Mouse (Mus musculus) forebrain, embryonic 12.5 days (tissue): ENCODE data around the gene Gm45808. TPM values are rescaled to one million over a fixed set of nuclear protein-coding genes. Genes with fewer than 3 reads are reported as not detected.
A peak's percentile ranks its signal among the peaks of the same experiment; 100 is the strongest.

Experiments
- ATAC-seq: fragments of 200-750 bp; cut with Nextera tagmentation; 2 replicates; pipeline ENCODE4 v1.8.0; 2017; ENCODE audit warnings: moderate TSS enrichment; ENCODE audit not compliant: low FRiP score
- H3K27ac ChIP-seq: fragments of 300-500 bp; sonication (generic); 2 replicates; pipeline ENCODE4 v1.5.1; 2016; ENCODE audit warnings: mild to moderate bottlenecking
- H3K27me3 ChIP-seq: fragments of 300-500 bp; sonication (generic); 2 replicates; pipeline ENCODE4 v1.6.1; 2016; ENCODE audit warnings: mild to moderate bottlenecking
- H3K36me3 ChIP-seq: fragments of 300-500 bp; sonication (generic); replicated peaks from 2 replicates; pipeline ENCODE4 v1.6.1; 2016; ENCODE audit warnings: mild to moderate bottlenecking
- H3K4me1 ChIP-seq: fragments of 300-500 bp; sonication (generic); 2 replicates; pipeline ENCODE4 v1.6.1; 2016
- H3K4me2 ChIP-seq: fragments of 300-500 bp; sonication (generic); 2 replicates; pipeline ENCODE4 v1.6.1; 2016; ENCODE audit warnings: mild to moderate bottlenecking, moderate library complexity
- H3K4me3 ChIP-seq: fragments of 300-500 bp; sonication (generic); replicated peaks from 2 replicates; pipeline ENCODE4 v1.5.1; 2016; ENCODE audit warnings: mild to moderate bottlenecking
- H3K9ac ChIP-seq: fragments of 300-500 bp; sonication (generic); 2 replicates; pipeline ENCODE4 v1.6.1; 2016; ENCODE audit warnings: mild to moderate bottlenecking
- H3K9me3 ChIP-seq: fragments of 300-500 bp; sonication (generic); 2 replicates; pipeline ENCODE4 v1.6.1; 2016
- WGBS: fragments of 180-500 bp; shearing (Covaris S2); methylation state at CpG from one replicate; pipeline ENCODE4 v1.1.7; 2016; 5-methylcytosine and 5-hydroxymethylcytosine counted together
- microRNA-seq: library from miRNA; unstranded; fragments of <30 nt; microRNA quantifications from one replicate; pipeline ENCODE4, GENCODE M21; 2017
- polyA plus RNA-seq: library from polyadenylated mRNA; unstranded; fragments of >200 nt; fragmentation: Nextera tagmentation; extraction: Ambion mirVana; gene quantifications from 2 replicates; pipeline ENCODE4 v1.2.1, GENCODE M21; 2016

Gm45808 gene
- polyA plus RNA-seq, 1 experiment from 2014 or later = not detected

DNA sequence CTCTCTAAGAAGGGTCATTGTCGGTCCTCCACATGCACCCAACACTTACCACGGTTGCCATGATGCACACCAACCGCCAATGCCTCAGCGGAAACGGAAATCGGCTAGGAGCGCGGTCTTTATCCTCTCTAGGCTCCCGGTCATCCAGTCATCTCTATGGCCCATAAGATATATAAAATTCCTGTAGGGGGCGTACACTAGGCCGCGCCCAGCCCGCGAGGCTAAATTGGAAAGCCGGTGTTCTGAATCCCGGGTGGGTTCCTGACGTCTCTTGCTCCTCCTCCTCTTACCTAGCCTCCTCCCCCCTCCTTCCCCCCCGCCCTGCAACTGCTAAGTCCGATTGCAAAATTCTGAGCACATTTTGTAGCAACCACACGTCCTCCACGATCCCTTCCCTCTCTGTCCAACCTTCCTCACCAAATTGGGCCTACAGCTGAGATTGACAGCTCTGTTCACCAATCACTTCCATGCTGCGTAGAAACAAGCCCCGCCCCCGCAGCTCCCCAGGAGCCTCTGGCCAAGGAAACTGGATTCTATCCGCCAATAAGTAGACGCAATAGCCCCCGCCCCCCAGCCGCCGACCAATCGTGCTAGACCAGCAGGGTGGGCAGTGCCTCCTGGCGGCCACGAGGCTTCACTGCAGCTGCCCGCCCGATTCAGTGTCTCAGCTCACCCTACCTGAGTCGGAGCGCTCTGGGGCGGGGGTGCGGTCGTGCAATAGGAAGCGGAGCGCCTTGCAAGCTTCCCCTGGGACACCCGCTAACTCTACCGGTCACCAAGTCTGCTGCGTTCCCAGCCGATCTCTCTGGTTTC lies 52.2 kb downstream of the Gm45808 start, which contains the start of gene Gys1:
Gys1 (plus strand) TSS at position 642 of the 813 bp plus-strand sequence.
- ATAC-seq = peak; percentile 98
- Histone ChIP-seq H3K9ac (peak within 1 kb of the TSS; percentile 88), H3K27ac (peak within 1 kb of the TSS; percentile 93), H3K36me3 (peaks cover 29% of the 10 kb centered on the region), H3K4me2 (peak within 1 kb of the TSS; percentile 96), H3K4me3 (peak within 1 kb of the TSS; percentile 76), H3K27me3 (0 out of 2 replicates have a peak, but pooled peaks cover 4% of the 10 kb centered on the region), H3K9me3 (no peaks in the 10 kb centered on the region), H3K4me1 (peaks cover 45% of the 10 kb centered on the region)
- whole genome bisulfite sequencing = under 1% methylated on average over 45 of the region's 45 CpGs

DNA sequence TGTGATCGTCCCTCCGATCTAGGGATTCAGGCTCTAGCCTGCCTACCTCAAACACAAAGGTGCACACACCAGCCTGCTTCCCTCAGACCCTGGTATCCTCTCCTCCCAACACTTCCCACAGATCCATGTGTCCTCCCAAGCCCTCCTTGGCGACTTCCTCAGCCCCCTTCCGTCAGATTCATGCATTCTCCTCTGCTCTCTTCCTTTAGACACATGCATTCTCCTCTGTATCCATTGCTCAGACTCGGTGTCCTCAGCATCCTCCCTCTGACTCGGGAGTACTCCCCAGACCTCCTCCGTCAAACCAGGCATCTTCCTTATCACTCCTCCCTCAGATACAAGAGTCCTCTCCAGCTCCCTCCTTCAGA lies 52.8 kb downstream of the Gm45808 start:
- Histone ChIP-seq H3K9ac (peak overlapping the region; percentile 88), H3K4me1 (peaks cover 45% of the 10 kb centered on the region), H3K4me2 (peak overlapping the region; percentile 96), H3K27me3 (0 out of 2 replicates have a peak, but pooled peaks cover 4% of the 10 kb centered on the region), H3K4me3 (peak overlapping the region; percentile 76), H3K36me3 (peaks cover 35% of the 10 kb centered on the region), H3K27ac (peak overlapping the region; percentile 93), H3K9me3 (no peaks in the 10 kb centered on the region)
- ATAC-seq = no peak
- 3% methylated on average over 7 of the region's 7 CpGs for WGBS

DNA sequence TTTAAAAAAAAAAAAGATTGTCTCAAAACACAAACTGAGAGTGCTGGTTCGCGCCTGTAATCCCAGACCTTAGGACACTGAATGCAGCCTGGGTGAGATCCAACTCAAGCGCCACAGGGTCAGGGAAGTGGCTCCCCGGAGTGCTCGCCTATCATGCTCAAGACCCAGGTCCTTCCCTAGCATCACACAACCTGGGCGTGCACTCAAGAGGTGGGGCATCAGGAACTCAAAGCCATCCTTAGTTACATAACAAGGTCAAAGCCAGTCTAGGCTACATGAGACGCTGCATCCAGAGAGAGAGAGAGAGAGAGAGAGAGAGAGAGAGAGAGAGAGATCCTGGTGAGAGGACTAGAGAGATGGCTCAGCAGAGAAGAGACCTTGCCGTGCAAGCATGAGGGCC lies 60.1 kb downstream of the Gm45808 start:
- 91% methylated on average over 8 of the region's 8 CpGs for WGBS
- H3K9me3 ChIP-seq = no peaks in the 10 kb centered on the region
- H3K36me3 ChIP-seq = peaks cover 94% of the 10 kb centered on the region
- H3K4me2 ChIP-seq = no peak overlapping the region
- ATAC-seq = no peak
- no peak overlapping the region for H3K9ac ChIP-seq
- H3K4me3 ChIP-seq = no peak overlapping the region
- H3K27me3 ChIP-seq = peaks cover under 1% of the 10 kb centered on the region; the same call in 1 of the 2 replicates
- H3K27ac ChIP-seq = no peak overlapping the region
- H3K4me1 ChIP-seq = no peaks in the 10 kb centered on the region

DNA sequence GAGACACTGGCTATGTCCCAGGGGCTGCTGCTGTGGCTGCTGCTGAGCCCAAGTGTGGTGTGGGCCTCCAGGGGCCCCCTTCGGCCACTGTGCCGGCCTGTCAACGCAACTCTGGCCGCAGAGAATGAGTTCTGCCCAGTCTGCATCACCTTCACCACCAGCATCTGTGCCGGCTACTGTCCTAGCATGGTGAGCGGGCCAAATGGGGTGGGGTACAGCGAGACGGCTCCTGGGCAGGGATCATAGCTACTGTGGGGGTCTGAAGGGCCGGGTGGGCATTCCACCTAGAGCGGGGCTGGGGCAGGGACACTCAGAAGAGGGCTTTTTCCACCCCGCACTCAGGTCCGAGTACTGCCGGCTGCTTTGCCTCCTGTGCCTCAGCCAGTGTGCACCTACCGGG lies 65.4 kb downstream of the Gm45808 start:
- Histone ChIP-seq H3K36me3 (peaks cover 53% of the 10 kb centered on the region), H3K4me3 (no peak overlapping the region), H3K9ac (no peak overlapping the region), H3K9me3 (no peaks in the 10 kb centered on the region), H3K4me1 (peaks cover 4% of the 10 kb centered on the region; the same call in 1 of the 2 replicates), H3K4me2 (no peak overlapping the region), H3K27ac (no peak overlapping the region), H3K27me3 (peaks cover 54% of the 10 kb centered on the region)
- no peak for ATAC-seq
- WGBS = 89% methylated on average over 14 of the region's 14 CpGs

DNA sequence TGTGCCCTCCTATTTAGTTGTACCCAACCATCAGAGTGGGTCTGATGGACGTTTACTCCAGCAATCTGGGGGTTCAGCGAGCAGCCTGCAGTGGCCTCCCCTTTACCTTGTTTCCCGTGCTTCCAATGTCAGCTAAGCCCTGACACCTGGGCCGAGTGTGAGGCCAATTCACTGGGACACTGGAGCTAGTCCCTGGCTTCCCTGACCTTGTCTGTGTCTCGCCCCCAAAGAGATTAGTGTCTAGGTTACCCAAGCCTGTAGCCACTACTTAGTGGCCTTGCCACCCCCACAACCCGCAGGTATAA lies 66.0 kb downstream of the Gm45808 start, which contains the start of gene Lhb:
Lhb (plus strand) TSS at position 206 of the 305 bp plus-strand sequence.
- peaks cover 60% of the 10 kb centered on the region for H3K27me3 ChIP-seq
- no peak within 1 kb of the TSS for H3K4me3 ChIP-seq
- no peak within 1 kb of the TSS for H3K9ac ChIP-seq
- no peak for ATAC-seq
- no peak within 1 kb of the TSS for H3K4me2 ChIP-seq
- peaks cover 4% of the 10 kb centered on the region for H3K4me1 ChIP-seq
- no peaks in the 10 kb centered on the region for H3K9me3 ChIP-seq
- H3K36me3 ChIP-seq = peaks cover 51% of the 10 kb centered on the region
- 58% methylated on average over 6 of the region's 6 CpGs for WGBS
- no peak within 1 kb of the TSS for H3K27ac ChIP-seq

DNA sequence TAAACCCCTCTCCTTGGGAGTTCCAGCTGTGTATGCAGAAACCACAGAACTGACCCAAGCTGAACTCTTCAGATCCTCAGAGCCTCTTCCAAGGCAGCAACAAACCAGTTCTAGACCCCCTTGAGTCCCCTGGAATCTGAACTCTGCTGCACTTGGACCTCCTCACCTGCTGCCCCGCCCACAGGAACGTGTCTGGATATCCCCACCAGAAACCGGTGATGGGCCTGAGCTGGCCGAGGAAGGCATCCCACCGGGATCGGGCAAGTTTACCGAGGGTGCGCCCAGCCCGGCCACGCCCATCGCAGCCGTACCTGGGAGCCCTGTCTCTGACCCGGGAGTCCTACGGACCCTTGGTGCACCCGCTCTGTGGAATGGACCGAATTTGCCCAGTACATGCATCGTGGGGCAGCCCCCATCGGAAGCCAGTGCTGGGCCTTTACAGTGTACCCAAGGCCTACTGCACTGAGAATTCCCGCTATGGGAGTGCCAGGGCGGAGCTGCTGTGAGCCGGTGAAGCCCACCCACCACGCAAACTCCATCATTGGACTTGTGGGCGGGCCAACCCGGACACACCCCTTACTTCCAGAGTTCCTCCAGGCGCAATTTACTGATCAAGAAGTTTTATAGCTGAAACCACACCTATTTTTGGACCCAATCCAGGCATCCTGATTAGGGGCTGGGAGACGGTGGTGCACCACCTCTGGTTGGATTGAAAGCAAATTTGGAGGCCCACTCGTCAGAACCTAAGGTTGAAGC lies 66.6 kb downstream of the Gm45808 start:
- ATAC-seq = no peak
- H3K4me1 ChIP-seq = peaks cover 4% of the 10 kb centered on the region
- H3K36me3 ChIP-seq = peaks cover 46% of the 10 kb centered on the region
- peaks cover 66% of the 10 kb centered on the region for H3K27me3 ChIP-seq
- no peaks in the 10 kb centered on the region for H3K9me3 ChIP-seq
- H3K4me3 ChIP-seq = no peak overlapping the region
- no peak overlapping the region for H3K4me2 ChIP-seq
- no peak overlapping the region for H3K27ac ChIP-seq
- 16% methylated on average over 27 of the region's 27 CpGs for WGBS
- H3K9ac ChIP-seq = no peak overlapping the region

DNA sequence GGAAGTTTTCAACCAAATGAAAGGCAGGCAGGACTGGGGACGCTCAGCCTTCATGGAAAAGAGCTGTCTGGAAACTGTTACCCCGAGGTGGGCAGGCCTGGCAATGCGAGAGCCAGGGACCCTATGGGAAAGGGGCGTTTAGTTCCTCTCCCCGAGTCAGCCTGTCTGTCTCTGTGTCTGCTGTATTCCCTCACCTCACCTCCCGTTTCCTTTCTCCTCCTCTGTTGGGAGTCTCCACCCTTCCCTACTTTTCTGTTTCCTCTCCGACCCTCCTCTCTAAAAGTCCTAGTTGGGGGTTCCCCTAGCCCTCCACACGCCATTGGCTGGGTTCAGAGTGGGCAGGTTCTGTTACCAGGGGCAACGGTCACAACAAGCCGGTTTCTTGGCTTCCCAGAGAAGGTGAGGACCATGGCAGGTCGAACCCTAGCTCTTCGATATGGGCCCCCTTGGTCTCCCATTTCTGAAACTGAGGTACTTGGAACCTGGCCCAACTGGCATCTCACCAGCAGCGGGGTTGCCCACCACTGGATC lies 68.6 kb downstream of the Gm45808 start:
- peaks cover 18% of the 10 kb centered on the region for H3K4me1 ChIP-seq
- H3K27ac ChIP-seq = no peak overlapping the region
- H3K27me3 ChIP-seq = peaks cover 86% of the 10 kb centered on the region
- H3K36me3 ChIP-seq = peaks cover 26% of the 10 kb centered on the region
- no peaks in the 10 kb centered on the region for H3K9me3 ChIP-seq
- no peak for ATAC-seq
- no peak overlapping the region for H3K4me2 ChIP-seq
- H3K4me3 ChIP-seq = no peak overlapping the region
- no peak overlapping the region for H3K9ac ChIP-seq
- 9% methylated on average over 13 of the region's 13 CpGs for WGBS

Small RNA genes lying within 50 kb of the gene (microRNA-seq; reads per million reads assigned to microRNA genes)
- gene Gm22133 = not detected

Other genes with a start within 250 kb of the Gm45808 start
- gene Cd37, start 247.7 kb downstream of the Gm45808 start, polyA plus RNA-seq = 1.2 and 1.3 TPM in 2 replicates
- 0.09 and 0.20 TPM in 2 replicates for gene Slc6a16, start 245.7 kb downstream of the Gm45808 start, polyA plus RNA-seq
- gene Slc6a21, start 209.3 kb downstream of the Gm45808 start, polyA plus RNA-seq = not detected in 2 replicates
- 4.6 and 6.6 TPM in 2 replicates for gene Trpm4, start 153.0 kb downstream of the Gm45808 start, polyA plus RNA-seq
- gene Hrc, start 151.5 kb downstream of the Gm45808 start, polyA plus RNA-seq = 0.13 and 0.20 TPM in 2 replicates
- 12.6 and 14.9 TPM in 2 replicates for gene Ppfia3, start 119.8 kb downstream of the Gm45808 start, polyA plus RNA-seq
- gene Lin7b, start 116.2 kb downstream of the Gm45808 start, polyA plus RNA-seq = 3.1 TPM in 2 replicates
- gene Snrnp70, start 91.1 kb downstream of the Gm45808 start, polyA plus RNA-seq = 313 and 314 TPM in 2 replicates
- not detected in 2 replicates for gene Kcna7, start 81.2 kb downstream of the Gm45808 start, polyA plus RNA-seq
- 0.32 and 0.65 TPM in 2 replicates for gene Ntf5, start 73.1 kb downstream of the Gm45808 start, polyA plus RNA-seq
- 0.50 TPM in 1 of 2 replicates, not detected in the other for gene Lhb, start 66.0 kb downstream of the Gm45808 start, polyA plus RNA-seq
- gene Gys1, start 52.0 kb downstream of the Gm45808 start, polyA plus RNA-seq = 28.7 and 30.7 TPM in 2 replicates
- 167 and 175 TPM in 2 replicates for gene Ruvbl2, start 48.7 kb downstream of the Gm45808 start, polyA plus RNA-seq
- gene Ftl1, start 26.9 kb downstream of the Gm45808 start, polyA plus RNA-seq = 5,523 and 5,537 TPM in 2 replicates
- gene Bax, start 19.9 kb downstream of the Gm45808 start, polyA plus RNA-seq = 240 and 256 TPM in 2 replicates
- 0.29 and 0.34 TPM in 2 replicates for gene Tulp2, start 4.9 kb downstream of the Gm45808 start, polyA plus RNA-seq
- 3.0 and 3.6 TPM in 2 replicates for gene Dhdh, start 2.0 kb upstream of the Gm45808 start, polyA plus RNA-seq
- 89.5 and 90.5 TPM in 2 replicates for gene Nucb1, start 23.6 kb upstream of the Gm45808 start, polyA plus RNA-seq
- gene Ppp1r15a, start 39.5 kb upstream of the Gm45808 start, polyA plus RNA-seq = 14.6 and 16.6 TPM in 2 replicates
- 0.74 and 1.0 TPM in 2 replicates for gene Plekha4, start 39.5 kb upstream of the Gm45808 start, polyA plus RNA-seq
- gene Hsd17b14, start 68.1 kb upstream of the Gm45808 start, polyA plus RNA-seq = 0.42 and 0.52 TPM in 2 replicates
- gene Bcat2, start 83.3 kb upstream of the Gm45808 start, polyA plus RNA-seq = 18.3 and 22.2 TPM in 2 replicates
- not detected in 2 replicates for gene Fgf21, start 128.7 kb upstream of the Gm45808 start, polyA plus RNA-seq
- 0.10 and 0.24 TPM in 2 replicates for gene Fut1, start 130.5 kb upstream of the Gm45808 start, polyA plus RNA-seq
- 0.13 TPM in 1 of 2 replicates, not detected in the other for gene Izumo1, start 135.0 kb upstream of the Gm45808 start, polyA plus RNA-seq
- gene Rasip1, start 140.7 kb upstream of the Gm45808 start, polyA plus RNA-seq = 8.3 and 8.9 TPM in 2 replicates
- gene Mamstr, start 153.2 kb upstream of the Gm45808 start, polyA plus RNA-seq = 2.6 and 3.1 TPM in 2 replicates
- 0.11 TPM in 1 of 2 replicates, not detected in the other for gene Fut2, start 179.6 kb upstream of the Gm45808 start, polyA plus RNA-seq
- gene Ntn5, start 197.2 kb upstream of the Gm45808 start, polyA plus RNA-seq = 0.23 and 0.33 TPM in 2 replicates
- gene Sec1, start 207.6 kb upstream of the Gm45808 start, polyA plus RNA-seq = 0.64 and 0.68 TPM in 2 replicates
- gene Car11, start 213.0 kb upstream of the Gm45808 start, polyA plus RNA-seq = 10.2 and 11.0 TPM in 2 replicates
- 3.8 and 3.9 TPM in 2 replicates for gene Dbp, start 218.3 kb upstream of the Gm45808 start, polyA plus RNA-seq
- 707 and 745 TPM in 2 replicates for gene Rpl18, start 228.6 kb upstream of the Gm45808 start, polyA plus RNA-seq
- 26.5 and 30.1 TPM in 2 replicates for gene Sphk2, start 231.2 kb upstream of the Gm45808 start, polyA plus RNA-seq
- 1.1 and 1.5 TPM in 2 replicates for gene Fam83e, start 234.4 kb upstream of the Gm45808 start, polyA plus RNA-seq
- not detected in 2 replicates for gene Spaca4, start 239.0 kb upstream of the Gm45808 start, polyA plus RNA-seq